Mouse (Mus musculus) ZHBTc4 (cell line): ENCODE measurements around the gene Ldlrad3.

Source experiments
- DNase-seq: peaks from one replicate; pipeline ENCODE4 v3.0.0-alpha.2; 2011; ENCODE audit warnings: low read depth, low spot score

The Ldlrad3 gene

GRCm38 (mm10) chr2:101906379-101906690 lies 279.9 kb downstream of the Ldlrad3 start:
- peak; percentile 15 for DNase-seq

GRCm38 (mm10) chr2:101905534-101906378 lies 280.4 kb downstream of the Ldlrad3 start:
- peak; percentile 90 for DNase-seq

GRCm38 (mm10) chr2:101902196-101902595 lies 284.0 kb downstream of the Ldlrad3 start:
- DNase-seq, result no peak
